Mouse (Mus musculus): Measurements from ENCODE around the gene Rps6kb2. TPM values are rescaled to one million over a fixed set of nuclear protein-coding genes. Genes with fewer than 3 reads are reported as not detected.

Rps6kb2 gene
- polyA plus RNA-seq (2016; fragmentation: Nextera tagmentation; extraction: Ambion mirVana) = 58.8 and 71.4 TPM in 2 replicates

- Histone ChIP-seq H3K27me3 (ENCODE audit: low read depth, poor library complexity, severe bottlenecking) (no peaks in the 10 kb centered on the region), H3K36me3 (peaks cover 35% of the 10 kb centered on the region), H3K4me3 (peak within 1 kb of the TSS; percentile 73), H3K4me1 (peaks cover 17% of the 10 kb centered on the region), H3K9me3 (replicated peaks) (no peaks in the 10 kb centered on the region), H3K27ac (replicated peaks) (peak within 1 kb of the TSS; percentile 87)
- peak; percentile 95 for DNase-seq (ENCODE audit: low spot score)
- 7% methylated on average over 42 of the region's 42 CpGs for WGBS
Observed at GRCm38 (mm10) chr19:4162646-4163542, at the start of gene Rps6kb2. Rps6kb2 (minus strand) TSS chr19:4163354.

- H3K4me1 ChIP-seq = peaks cover 55% of the 10 kb centered on the region
- no peak for DNase-seq (ENCODE audit: low spot score)
- H3K27ac ChIP-seq (replicated peaks) = peak overlapping the region; percentile 4
- no peaks in the 10 kb centered on the region for H3K9me3 ChIP-seq (replicated peaks)
- 12% methylated on average over 4 of the region's 4 CpGs for WGBS
- no peak overlapping the region for H3K4me3 ChIP-seq
- H3K27me3 ChIP-seq (ENCODE audit: low read depth, poor library complexity, severe bottlenecking) = peaks cover 86% of the 10 kb centered on the region
- no peaks in the 10 kb centered on the region for H3K36me3 ChIP-seq
Observed at GRCm38 (mm10) chr19:4211891-4212588, 48.9 kb upstream of the Rps6kb2 start.

- no peak overlapping the region for H3K4me3 ChIP-seq
- 71% methylated on average over 5 of the region's 5 CpGs for WGBS
- peaks cover 24% of the 10 kb centered on the region for H3K4me1 ChIP-seq
- H3K27me3 ChIP-seq (ENCODE audit: low read depth, poor library complexity, severe bottlenecking) = peaks cover 80% of the 10 kb centered on the region
- no peak for DNase-seq (ENCODE audit: low spot score)
- no peaks in the 10 kb centered on the region for H3K9me3 ChIP-seq (replicated peaks)
- no peak overlapping the region for H3K27ac ChIP-seq (replicated peaks)
- no peaks in the 10 kb centered on the region for H3K36me3 ChIP-seq
Observed at GRCm38 (mm10) chr19:4208563-4208962, 45.4 kb upstream of the Rps6kb2 start.

- no peak overlapping the region for H3K4me3 ChIP-seq
- H3K27me3 ChIP-seq (ENCODE audit: low read depth, poor library complexity, severe bottlenecking) = peaks cover 76% of the 10 kb centered on the region
- DNase-seq (ENCODE audit: low spot score) = peak; percentile 75
- 5% methylated on average over 2 of the region's 2 CpGs for WGBS
- no peaks in the 10 kb centered on the region for H3K9me3 ChIP-seq (replicated peaks)
- no peak overlapping the region for H3K27ac ChIP-seq (replicated peaks)
- no peaks in the 10 kb centered on the region for H3K36me3 ChIP-seq
- peaks cover 17% of the 10 kb centered on the region for H3K4me1 ChIP-seq
Observed at GRCm38 (mm10) chr19:4206971-4207370, 43.8 kb upstream of the Rps6kb2 start.

GRCm38 (mm10) chr19:4204889-4205288 is 41.7 kb upstream of the Rps6kb2 start:
- 76% methylated on average over 3 of the region's 4 CpGs for WGBS

GRCm38 (mm10) chr19:4203604-4204326 is 40.6 kb upstream of the Rps6kb2 start:
- H3K9me3 ChIP-seq (replicated peaks) = no peaks in the 10 kb centered on the region
- DNase-seq (ENCODE audit: low spot score) = no peak
- WGBS = 62% methylated on average over 13 of the region's 13 CpGs
- H3K27ac ChIP-seq (replicated peaks) = no peak overlapping the region
- no peak overlapping the region for H3K4me3 ChIP-seq
- peaks cover 49% of the 10 kb centered on the region for H3K27me3 ChIP-seq (ENCODE audit: low read depth, poor library complexity, severe bottlenecking)
- peaks cover 30% of the 10 kb centered on the region for H3K4me1 ChIP-seq
- H3K36me3 ChIP-seq = peaks cover 18% of the 10 kb centered on the region

More at GRCm38 (mm10) chr19:4204889-4205288, 41.7 kb upstream of the Rps6kb2 start:
- H3K27ac ChIP-seq (replicated peaks) = no peak overlapping the region
- H3K4me3 ChIP-seq = no peak overlapping the region
- H3K36me3 ChIP-seq = peaks cover 7% of the 10 kb centered on the region
- H3K9me3 ChIP-seq (replicated peaks) = no peaks in the 10 kb centered on the region
- H3K27me3 ChIP-seq (ENCODE audit: low read depth, poor library complexity, severe bottlenecking) = peaks cover 58% of the 10 kb centered on the region
- H3K4me1 ChIP-seq = peaks cover 28% of the 10 kb centered on the region
- no peak for DNase-seq (ENCODE audit: low spot score)

GRCm38 (mm10) chr19:4203148-4203547 is 40.0 kb upstream of the Rps6kb2 start:
- Histone ChIP-seq H3K36me3 (peaks cover 25% of the 10 kb centered on the region), H3K27me3 (ENCODE audit: low read depth, poor library complexity, severe bottlenecking) (peaks cover 43% of the 10 kb centered on the region), H3K4me3 (no peak overlapping the region), H3K9me3 (replicated peaks) (no peaks in the 10 kb centered on the region), H3K4me1 (peaks cover 30% of the 10 kb centered on the region), H3K27ac (replicated peaks) (no peak overlapping the region)
- 70% methylated on average over 3 of the region's 3 CpGs for WGBS
- DNase-seq (ENCODE audit: low spot score) = no peak

GRCm38 (mm10) chr19:4202149-4202548 is 39.0 kb upstream of the Rps6kb2 start:
- Histone ChIP-seq H3K27ac (replicated peaks) (peak overlapping the region; percentile 87), H3K9me3 (replicated peaks) (no peaks in the 10 kb centered on the region), H3K36me3 (peaks cover 35% of the 10 kb centered on the region), H3K4me1 (peaks cover 30% of the 10 kb centered on the region), H3K27me3 (ENCODE audit: low read depth, poor library complexity, severe bottlenecking) (peaks cover 40% of the 10 kb centered on the region), H3K4me3 (peak overlapping the region; percentile 65)
- no peak for DNase-seq (ENCODE audit: low spot score)
- 39% methylated on average over 7 of the region's 7 CpGs for WGBS

GRCm38 (mm10) chr19:4201291-4201909 is 38.2 kb upstream of the Rps6kb2 start, which contains the start of gene Rad9a:
Rad9a (minus strand) TSS chr19:4201662.
- Histone ChIP-seq H3K27ac (replicated peaks) (peak within 1 kb of the TSS; percentile 87), H3K9me3 (replicated peaks) (no peaks in the 10 kb centered on the region), H3K27me3 (ENCODE audit: low read depth, poor library complexity, severe bottlenecking) (peaks cover 35% of the 10 kb centered on the region), H3K36me3 (peaks cover 42% of the 10 kb centered on the region), H3K4me1 (peaks cover 34% of the 10 kb centered on the region), H3K4me3 (peak within 1 kb of the TSS; percentile 65)
- WGBS = under 1% methylated on average over 34 of the region's 34 CpGs
- DNase-seq (ENCODE audit: low spot score) = peak; percentile 96

GRCm38 (mm10) chr19:4197180-4197579 is 34.0 kb upstream of the Rps6kb2 start:
- Histone ChIP-seq H3K9me3 (replicated peaks) (no peaks in the 10 kb centered on the region), H3K27ac (replicated peaks) (no peak overlapping the region), H3K4me1 (peaks cover 50% of the 10 kb centered on the region), H3K4me3 (no peak overlapping the region; the same call in 1 of the 2 replicates), H3K27me3 (ENCODE audit: low read depth, poor library complexity, severe bottlenecking) (peaks cover under 1% of the 10 kb centered on the region; the same call in 1 of the 2 replicates), H3K36me3 (peaks cover 76% of the 10 kb centered on the region)
- WGBS = 81% methylated on average over 3 of the region's 3 CpGs
- DNase-seq (ENCODE audit: low spot score) = no peak

- no peak for DNase-seq (ENCODE audit: low spot score)
- H3K9me3 ChIP-seq (replicated peaks) = no peaks in the 10 kb centered on the region
- no peak overlapping the region for H3K27ac ChIP-seq (replicated peaks)
- WGBS = 77% methylated on average over 5 of the region's 5 CpGs
- peaks cover 76% of the 10 kb centered on the region for H3K36me3 ChIP-seq
- H3K4me3 ChIP-seq = no peak overlapping the region
- H3K4me1 ChIP-seq = peaks cover 49% of the 10 kb centered on the region
- no peaks in the 10 kb centered on the region for H3K27me3 ChIP-seq (ENCODE audit: low read depth, poor library complexity, severe bottlenecking)
Observed at GRCm38 (mm10) chr19:4196548-4196947, 33.4 kb upstream of the Rps6kb2 start.

GRCm38 (mm10) chr19:4196048-4196447 is 32.9 kb upstream of the Rps6kb2 start:
- Histone ChIP-seq H3K27ac (replicated peaks) (no peak overlapping the region), H3K4me1 (peaks cover 52% of the 10 kb centered on the region)
- WGBS = 82% methylated on average over 2 of the region's 2 CpGs

More at GRCm38 (mm10) chr19:4196048-4196447, 32.9 kb upstream of the Rps6kb2 start:
- H3K36me3 ChIP-seq = peaks cover 76% of the 10 kb centered on the region
- DNase-seq (ENCODE audit: low spot score) = no peak
- no peaks in the 10 kb centered on the region for H3K9me3 ChIP-seq (replicated peaks)
- H3K4me3 ChIP-seq = no peak overlapping the region
- no peaks in the 10 kb centered on the region for H3K27me3 ChIP-seq (ENCODE audit: low read depth, poor library complexity, severe bottlenecking)

Measured in midbrain, embryonic 10.5 days (tissue).